Mouse (Mus musculus) frontal cortex, postnatal 14 days (tissue): ENCODE data around the gene Gm3139.
"Not testable (repeated sequence)": the region's sequence is repeated elsewhere in the genome, so short reads cannot be mapped to it uniquely, and the experiment has no call there.

Experiments used
- DNase-seq, 2 experiments: peaks; one replicate each; pipeline ENCODE4 v3.0.0; 2022; ENCODE audit warnings: low spot score in 2 of 2

Gm3139 gene

DNA sequence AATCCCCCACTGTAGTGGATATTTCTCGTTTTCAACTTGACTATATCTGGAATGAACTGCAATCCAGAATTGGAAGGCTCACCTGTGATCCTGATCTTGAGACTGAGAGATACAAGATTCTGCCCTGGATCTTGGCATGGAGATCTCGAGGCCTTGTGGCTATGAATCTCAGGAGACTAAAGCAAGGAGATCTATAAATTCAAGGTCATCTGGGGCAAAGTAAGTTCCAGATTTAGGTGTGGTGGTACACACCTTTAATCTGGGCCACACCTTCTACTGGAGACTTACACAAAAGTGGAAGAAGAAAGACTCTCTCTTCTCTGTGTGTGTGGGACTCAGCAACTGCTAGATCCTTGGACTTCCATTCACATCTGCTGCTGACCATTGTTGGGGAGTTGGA, at the start of gene Gm3139:
Gene Gm3139 (plus strand): TSS at position 301 of the 400 bp plus-strand sequence.
- not testable (repeated sequence) for DNase-seq
